Mouse (Mus musculus): Measurements from ENCODE around the gene Ypel3. TPM values are rescaled to one million over a fixed set of nuclear protein-coding genes. Genes with fewer than 3 reads are reported as not detected.

Ypel3 gene
- polyA plus RNA-seq, 1 experiment, result 157 TPM

DNA sequence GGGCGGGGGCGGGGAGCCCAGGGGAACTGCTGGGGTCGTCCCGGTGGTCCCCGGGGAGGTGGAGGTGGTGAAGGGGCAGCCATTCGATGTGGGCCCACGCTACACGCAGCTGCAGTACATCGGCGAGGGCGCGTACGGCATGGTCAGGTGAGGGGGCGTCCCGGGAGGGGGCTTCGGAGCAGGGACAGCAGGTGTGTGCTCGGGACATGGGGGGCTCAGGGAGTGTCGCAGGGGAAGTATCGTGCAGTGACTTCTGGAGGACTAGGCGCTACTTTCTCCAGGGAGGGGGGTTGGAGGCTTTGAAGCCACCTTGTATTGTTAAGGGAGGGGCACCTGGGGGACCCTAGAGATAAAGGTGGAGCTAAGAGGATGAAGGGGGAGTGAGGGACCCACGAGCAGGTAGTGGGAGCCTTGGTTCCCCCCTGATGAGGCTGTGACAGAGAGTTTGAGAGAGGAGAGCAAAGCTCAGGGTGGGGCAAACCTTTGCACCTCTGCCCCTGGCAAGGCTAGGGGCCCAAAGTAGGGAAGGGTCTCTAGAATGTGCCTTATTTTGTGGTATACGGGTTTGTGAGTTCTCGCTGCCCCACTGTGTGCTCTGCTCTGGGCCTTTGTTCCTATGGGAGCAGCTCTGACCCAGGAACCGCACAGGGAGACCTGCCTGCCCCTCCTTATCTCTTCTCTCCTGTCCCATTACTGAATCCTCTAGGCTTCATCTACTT, 16.9 kb upstream of the Ypel3 start:
- H3K27ac ChIP-seq (replicated peaks; ENCODE audit: low read depth, low read length), result peak overlapping the region; percentile 92
- peak overlapping the region; percentile 98 for H3K4me3 ChIP-seq (ENCODE audit: insufficient read depth, low read depth, low read length)
- H3K4me1 ChIP-seq (ENCODE audit: control insufficient read depth, insufficient read depth, insufficient read length, low read length), result peaks cover 17% of the 10 kb centered on the region

DNA sequence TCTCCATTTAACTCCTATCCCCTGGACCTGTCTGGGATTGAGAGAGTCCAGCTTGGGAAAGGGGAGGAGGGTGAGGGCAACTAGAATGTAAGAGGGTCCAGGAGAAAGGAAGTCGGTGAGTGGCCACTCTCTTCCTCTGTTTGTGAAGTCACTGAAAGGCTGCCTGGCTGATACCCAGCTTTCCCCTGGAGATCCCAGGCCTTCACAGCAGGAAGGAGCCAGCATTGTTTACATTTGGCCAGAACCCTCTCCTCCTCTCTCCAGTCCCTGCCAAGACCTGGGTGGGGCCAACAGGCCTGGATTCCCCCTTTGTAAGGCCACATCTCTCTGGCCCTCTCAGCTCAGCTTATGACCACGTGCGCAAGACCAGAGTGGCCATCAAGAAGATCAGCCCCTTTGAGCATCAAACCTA, 16.4 kb upstream of the Ypel3 start:
- peaks cover 15% of the 10 kb centered on the region for H3K4me1 ChIP-seq (ENCODE audit: control insufficient read depth, insufficient read depth, insufficient read length, low read length)
- H3K27ac ChIP-seq (replicated peaks; ENCODE audit: low read depth, low read length), result peak overlapping the region; percentile 92
- peak overlapping the region; percentile 98 for H3K4me3 ChIP-seq (ENCODE audit: insufficient read depth, low read depth, low read length)

DNA sequence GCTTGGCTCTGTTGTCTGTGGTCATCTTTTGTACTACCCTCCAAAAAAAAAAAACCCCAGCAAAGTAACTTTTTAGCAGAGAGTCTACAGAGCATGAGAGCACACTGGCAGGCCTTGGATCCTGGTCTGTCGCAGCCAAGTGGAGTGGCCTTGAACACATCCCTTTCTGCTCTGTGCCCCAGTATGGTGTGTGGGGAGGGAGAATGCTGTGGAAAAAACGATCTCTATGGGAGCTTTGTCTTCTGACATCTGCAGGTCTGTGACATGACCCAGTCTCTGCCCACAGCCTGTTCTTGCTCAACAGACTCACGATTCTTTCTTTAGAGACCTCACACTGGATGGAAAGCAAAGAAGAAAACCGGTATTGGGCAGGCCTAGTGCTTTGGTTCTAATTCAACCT, 15.8 kb upstream of the Ypel3 start:
- H3K27ac ChIP-seq (replicated peaks; ENCODE audit: low read depth, low read length), result peak overlapping the region; percentile 54
- peak overlapping the region; percentile 98 for H3K4me3 ChIP-seq (ENCODE audit: insufficient read depth, low read depth, low read length)
- peaks cover 15% of the 10 kb centered on the region for H3K4me1 ChIP-seq (ENCODE audit: control insufficient read depth, insufficient read depth, insufficient read length, low read length)

DNA sequence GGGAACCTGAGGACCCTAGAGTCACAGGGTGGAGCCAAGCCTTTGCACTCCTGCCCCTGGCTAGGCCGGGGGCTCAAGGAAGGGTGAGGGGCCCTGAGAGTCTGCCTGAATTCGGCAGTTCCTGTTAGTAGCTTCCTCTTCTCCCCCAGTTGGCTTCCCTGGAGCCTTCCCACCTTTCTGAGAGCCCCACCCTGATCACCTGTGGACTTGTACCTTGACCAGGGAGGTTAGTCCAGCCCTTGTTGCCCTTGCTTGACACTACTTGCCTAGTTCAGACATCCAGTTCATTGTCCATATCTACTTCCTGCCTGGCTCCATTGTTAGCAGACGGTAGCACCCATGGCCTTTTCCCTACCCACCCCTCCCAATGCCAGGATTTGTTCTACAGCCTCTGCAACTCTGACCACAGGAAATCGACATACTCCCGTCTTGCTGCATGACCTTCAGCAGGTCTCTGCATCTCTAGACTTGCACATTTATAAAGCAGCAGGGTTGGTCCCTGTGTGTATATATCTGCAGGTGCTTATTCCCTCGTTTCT, 15.2 kb upstream of the Ypel3 start:
- Histone ChIP-seq H3K4me1 (ENCODE audit: control insufficient read depth, insufficient read depth, insufficient read length, low read length) (peaks cover 15% of the 10 kb centered on the region), H3K4me3 (ENCODE audit: insufficient read depth, low read depth, low read length) (peak overlapping the region; percentile 98), H3K27ac (replicated peaks; ENCODE audit: low read depth, low read length) (peak overlapping the region; percentile 54)

DNA sequence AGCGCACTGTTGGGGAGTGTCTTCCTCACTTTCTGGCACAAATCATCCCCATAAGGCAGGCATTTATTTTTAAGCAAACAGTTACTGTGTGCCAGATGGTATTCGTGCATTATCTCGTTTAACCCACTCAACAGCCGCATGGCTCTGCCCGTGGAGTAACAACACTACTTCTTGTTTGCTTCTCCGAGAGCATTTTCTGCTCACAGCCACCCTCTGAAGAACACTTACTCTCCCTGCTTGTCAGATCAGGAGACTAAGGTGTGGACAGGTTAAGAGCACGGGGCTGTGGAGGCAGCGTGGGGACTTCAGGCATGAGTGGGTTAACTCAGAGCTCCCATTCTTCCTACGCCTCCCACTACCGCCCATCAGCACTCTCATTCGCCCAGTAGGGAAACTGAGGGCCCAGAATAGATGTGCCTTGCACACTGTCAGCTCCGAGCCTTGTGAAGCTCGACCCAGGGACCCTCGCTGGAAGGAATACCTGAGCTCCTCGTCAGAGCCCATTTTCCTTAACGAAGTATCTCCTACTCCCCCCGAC, 14.2 kb upstream of the Ypel3 start:
- no peak overlapping the region for H3K27ac ChIP-seq (replicated peaks; ENCODE audit: low read depth, low read length)
- no peak overlapping the region for H3K4me3 ChIP-seq (ENCODE audit: insufficient read depth, low read depth, low read length)
- peaks cover 15% of the 10 kb centered on the region for H3K4me1 ChIP-seq (ENCODE audit: control insufficient read depth, insufficient read depth, insufficient read length, low read length)

DNA sequence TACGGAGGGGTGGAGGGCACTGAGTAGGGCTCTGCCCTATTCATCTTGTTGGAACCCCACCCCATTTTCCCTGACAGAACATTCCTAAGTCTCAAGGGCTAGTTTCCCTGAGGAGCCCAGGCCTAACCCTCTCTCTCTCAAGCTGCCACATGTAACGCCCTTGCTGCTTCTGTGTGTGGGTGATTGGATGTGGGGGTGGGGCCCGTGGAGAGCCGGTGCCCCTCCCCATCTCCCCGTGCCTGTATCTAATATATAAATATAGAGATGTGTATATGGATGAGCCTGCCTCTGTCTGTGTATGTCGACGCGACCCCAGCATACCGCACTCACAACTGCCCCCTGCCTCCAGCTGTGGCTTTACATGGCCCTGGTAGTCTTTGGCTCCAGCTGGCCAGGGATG, 11.2 kb upstream of the Ypel3 start:
- H3K4me1 ChIP-seq (ENCODE audit: control insufficient read depth, insufficient read depth, insufficient read length, low read length), result peaks cover 14% of the 10 kb centered on the region
- no peak overlapping the region for H3K4me3 ChIP-seq (ENCODE audit: insufficient read depth, low read depth, low read length)
- no peak overlapping the region for H3K27ac ChIP-seq (replicated peaks; ENCODE audit: low read depth, low read length)

DNA sequence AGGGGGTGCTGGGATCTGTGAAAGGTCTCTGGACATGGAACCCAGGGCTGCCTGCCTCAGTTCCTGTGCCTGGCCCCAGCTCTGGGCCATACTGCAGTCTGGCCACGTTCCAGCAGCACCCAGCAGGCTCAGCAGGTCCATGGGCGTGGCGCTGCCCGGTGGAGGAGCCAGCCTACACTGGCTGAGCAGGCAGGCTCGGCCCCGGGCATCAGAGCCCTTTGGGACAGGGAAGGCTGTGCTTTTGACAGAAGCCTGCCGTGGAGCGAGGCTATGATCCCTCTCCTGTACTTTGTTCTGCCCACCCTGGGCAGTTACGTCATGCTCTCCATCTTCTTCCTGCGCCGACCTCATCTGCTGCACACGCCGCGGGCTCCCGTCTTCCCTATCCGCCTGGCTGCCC, 10.6 kb upstream of the Ypel3 start, which contains the start of gene Gdpd3:
Gene Gdpd3 (plus strand): TSS at position 134 of the 400 bp plus-strand sequence.
- peaks cover 7% of the 10 kb centered on the region for H3K4me1 ChIP-seq (ENCODE audit: control insufficient read depth, insufficient read depth, insufficient read length, low read length)
- H3K27ac ChIP-seq (replicated peaks; ENCODE audit: low read depth, low read length), result no peak within 1 kb of the TSS
- no peak within 1 kb of the TSS for H3K4me3 ChIP-seq (ENCODE audit: insufficient read depth, low read depth, low read length)

DNA sequence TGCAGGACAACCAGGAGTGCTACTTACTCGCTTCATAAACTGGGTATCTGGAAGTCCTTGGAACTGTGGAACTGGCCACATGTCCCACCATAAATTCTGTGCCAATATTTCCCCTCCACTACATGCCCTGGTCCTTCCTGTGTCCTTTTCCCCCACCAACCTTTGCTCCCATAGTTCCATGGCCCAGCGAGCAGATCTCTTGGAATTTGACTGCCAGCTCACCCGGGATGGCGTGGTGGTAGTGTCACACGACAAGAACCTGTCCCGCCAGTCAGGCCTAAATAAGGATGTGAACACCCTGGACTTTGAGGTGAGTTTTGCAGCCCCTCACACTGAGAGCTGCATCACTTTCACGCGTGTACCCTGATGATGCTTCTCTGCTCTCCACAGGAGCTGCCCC, 9.8 kb upstream of the Ypel3 start:
- Histone ChIP-seq H3K4me3 (ENCODE audit: insufficient read depth, low read depth, low read length) (no peak overlapping the region), H3K4me1 (ENCODE audit: control insufficient read depth, insufficient read depth, insufficient read length, low read length) (0 out of 2 replicates have a peak, but pooled peaks cover 3% of the 10 kb centered on the region), H3K27ac (replicated peaks; ENCODE audit: low read depth, low read length) (no peak overlapping the region)

DNA sequence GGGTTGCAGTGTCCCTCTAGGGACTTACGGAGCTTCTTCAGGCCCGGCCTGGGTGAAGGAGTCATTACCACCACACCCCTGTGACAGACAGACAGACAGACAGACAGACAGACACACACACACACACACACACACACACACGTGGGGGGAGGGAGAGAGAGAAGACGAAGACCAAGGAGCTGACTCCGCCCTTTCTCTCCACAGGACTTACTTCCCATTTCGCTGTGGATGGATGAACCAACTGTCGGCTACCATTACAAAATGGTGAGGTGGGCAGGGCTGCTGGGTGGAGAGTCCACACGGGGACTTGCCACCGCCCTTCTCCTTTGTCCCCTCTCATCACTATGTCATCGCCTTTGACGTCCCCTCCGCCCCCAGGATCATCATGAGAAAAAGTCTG, 6.0 kb upstream of the Ypel3 start:
- no peak overlapping the region for H3K4me3 ChIP-seq (ENCODE audit: insufficient read depth, low read depth, low read length)
- peaks cover 4% of the 10 kb centered on the region; the same call in 1 of the 2 replicates for H3K4me1 ChIP-seq (ENCODE audit: control insufficient read depth, insufficient read depth, insufficient read length, low read length)
- no peak overlapping the region for H3K27ac ChIP-seq (replicated peaks; ENCODE audit: low read depth, low read length)

DNA sequence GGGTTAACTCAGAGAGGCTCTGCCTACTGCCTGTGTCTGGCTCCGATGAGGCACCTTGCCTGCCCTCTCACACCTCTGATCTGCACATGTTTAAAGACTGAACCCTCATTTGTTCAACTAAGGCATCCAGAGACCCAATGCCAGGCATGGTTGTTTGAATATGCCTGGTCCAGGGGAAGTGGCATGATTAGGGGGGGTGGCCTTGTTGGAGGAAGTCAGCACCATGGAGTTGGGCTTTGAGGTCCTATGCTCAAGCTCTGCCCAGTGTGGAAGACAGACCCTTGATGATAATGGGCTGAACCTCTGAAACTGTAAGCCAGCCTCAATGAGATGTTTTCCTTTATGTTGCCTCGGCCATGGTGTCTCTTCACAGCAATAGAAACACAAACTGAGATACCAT, 3.4 kb upstream of the Ypel3 start:
- no peak overlapping the region for H3K27ac ChIP-seq (replicated peaks; ENCODE audit: low read depth, low read length)
- no peak overlapping the region for H3K4me3 ChIP-seq (ENCODE audit: insufficient read depth, low read depth, low read length)
- H3K4me1 ChIP-seq (ENCODE audit: control insufficient read depth, insufficient read depth, insufficient read length, low read length), result peaks cover 15% of the 10 kb centered on the region

DNA sequence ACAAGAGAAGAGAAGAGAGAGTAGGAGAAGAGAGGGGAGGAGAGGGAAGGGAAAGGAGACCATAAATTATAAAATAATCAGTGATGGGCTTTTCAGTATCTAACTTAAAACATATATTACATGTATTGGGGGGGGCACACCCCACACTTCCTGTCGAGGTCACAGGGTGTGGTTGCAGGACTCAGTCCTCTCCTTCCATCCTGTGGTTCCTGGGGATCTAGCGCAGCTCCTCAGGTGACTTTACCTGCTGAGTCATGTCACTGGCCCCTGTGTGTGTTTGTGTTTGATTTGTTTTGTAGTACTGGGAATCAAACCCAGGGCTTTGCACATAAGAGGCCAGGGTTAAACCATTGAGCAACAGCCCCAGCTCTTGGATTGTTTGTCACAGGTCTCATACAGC, 2.3 kb upstream of the Ypel3 start:
- no peak overlapping the region for H3K27ac ChIP-seq (replicated peaks; ENCODE audit: low read depth, low read length)
- no peak overlapping the region for H3K4me3 ChIP-seq (ENCODE audit: insufficient read depth, low read depth, low read length)
- H3K4me1 ChIP-seq (ENCODE audit: control insufficient read depth, insufficient read depth, insufficient read length, low read length), result peaks cover 15% of the 10 kb centered on the region

DNA sequence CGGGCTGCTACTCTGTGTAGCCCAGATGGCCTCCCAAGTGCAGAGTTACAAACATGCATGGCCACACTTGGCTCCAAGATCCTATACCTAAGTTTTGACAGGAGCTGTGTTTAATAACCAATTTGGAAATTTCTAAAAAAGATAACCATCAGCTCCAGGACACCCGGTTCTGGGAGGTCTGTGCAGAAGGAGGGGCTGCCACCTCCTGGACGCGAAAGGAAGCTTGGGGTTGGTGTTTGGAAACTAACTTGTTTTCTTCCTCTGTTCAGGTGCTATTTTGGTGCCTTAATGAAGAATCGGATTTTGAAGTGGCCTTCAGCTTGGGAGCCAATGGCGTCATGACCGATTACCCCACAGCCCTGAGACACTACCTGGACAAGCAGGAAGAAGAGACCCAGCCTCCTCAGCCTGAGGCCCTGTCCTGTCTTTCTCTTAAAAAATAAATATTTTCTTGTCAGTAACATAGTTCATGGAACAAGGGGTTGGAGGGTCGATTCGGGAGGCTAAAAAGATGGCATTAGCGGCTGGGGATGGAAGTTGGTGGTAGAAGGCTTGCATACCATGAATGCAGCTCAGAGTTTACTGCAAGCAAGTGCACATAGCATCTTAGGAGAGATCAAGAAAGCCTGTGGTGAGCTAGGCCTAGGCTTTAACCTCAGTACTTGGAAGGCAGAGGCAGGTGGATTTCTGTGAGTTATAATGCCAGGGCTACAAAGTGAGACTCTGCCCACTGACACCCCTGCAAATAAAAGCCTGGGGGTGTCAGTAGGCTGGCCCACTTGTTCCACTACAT, 1.4 kb upstream of the Ypel3 start:
- H3K4me1 ChIP-seq (ENCODE audit: control insufficient read depth, insufficient read depth, insufficient read length, low read length), result peaks cover 15% of the 10 kb centered on the region
- H3K4me3 ChIP-seq (ENCODE audit: insufficient read depth, low read depth, low read length), result no peak overlapping the region
- no peak overlapping the region; the same call in 1 of the 2 replicates for H3K27ac ChIP-seq (replicated peaks; ENCODE audit: low read depth, low read length)

DNA sequence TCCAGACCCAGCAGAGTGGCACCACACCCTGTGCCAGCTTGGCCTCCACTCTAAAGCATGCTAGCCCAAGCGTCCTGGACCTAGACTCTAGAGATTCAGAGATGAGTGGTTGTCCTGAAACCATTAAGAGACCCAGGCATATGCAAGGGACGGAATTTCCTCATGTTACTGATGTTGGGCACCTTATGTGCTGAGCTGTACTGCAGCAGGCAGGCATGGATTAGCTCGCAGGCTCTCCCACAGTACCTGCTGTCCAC, 849 bp upstream of the Ypel3 start:
- no peak overlapping the region for H3K4me3 ChIP-seq (ENCODE audit: insufficient read depth, low read depth, low read length)
- H3K27ac ChIP-seq (replicated peaks; ENCODE audit: low read depth, low read length), result peak overlapping the region; percentile 47; the same call in 1 of the 2 replicates
- H3K4me1 ChIP-seq (ENCODE audit: control insufficient read depth, insufficient read depth, insufficient read length, low read length), result peaks cover 15% of the 10 kb centered on the region

DNA sequence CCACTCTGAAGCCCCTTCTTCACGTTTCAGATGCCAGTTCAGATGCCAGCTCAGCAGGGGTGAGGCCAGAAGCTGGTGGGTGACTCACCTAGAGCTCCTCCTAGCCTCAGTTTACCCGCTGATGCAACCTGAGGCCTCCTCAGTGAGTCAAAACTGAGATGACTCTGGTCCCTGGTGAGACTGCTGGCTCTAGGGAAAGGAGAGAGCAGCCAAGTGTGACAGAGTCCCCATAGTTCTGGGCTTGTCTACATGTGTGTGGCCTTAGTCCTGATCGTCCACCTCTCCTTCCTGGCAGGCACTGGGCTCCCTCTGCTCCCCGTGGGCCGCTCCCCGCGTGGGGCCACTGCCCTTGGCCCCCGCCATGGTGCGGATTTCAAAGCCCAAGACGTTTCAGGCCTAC, 721 bp downstream of the Ypel3 start:
- Histone ChIP-seq H3K27ac (replicated peaks; ENCODE audit: low read depth, low read length) (peak overlapping the region; percentile 65), H3K4me1 (ENCODE audit: control insufficient read depth, insufficient read depth, insufficient read length, low read length) (peaks cover 15% of the 10 kb centered on the region), H3K4me3 (ENCODE audit: insufficient read depth, low read depth, low read length) (peak overlapping the region; percentile 66)

DNA sequence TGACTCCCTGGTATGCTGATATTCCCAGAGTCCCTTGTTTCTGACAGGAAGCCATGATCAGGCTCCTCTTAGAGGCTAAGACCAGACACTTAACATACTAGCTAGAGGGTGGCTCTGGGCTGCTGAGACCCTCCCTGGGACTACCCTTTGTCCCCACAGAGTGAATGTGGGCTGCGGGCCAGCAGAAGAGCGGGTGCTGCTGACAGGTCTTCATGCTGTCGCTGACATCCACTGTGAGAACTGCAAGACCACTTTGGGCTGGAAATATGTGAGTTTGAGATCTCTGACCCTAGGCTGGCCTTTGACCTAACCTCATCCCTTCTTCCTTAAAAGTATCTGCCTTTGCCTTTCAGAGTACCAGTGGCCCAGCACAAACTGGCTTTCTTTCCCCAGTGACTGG, 1.4 kb downstream of the Ypel3 start:
- peak overlapping the region; percentile 65 for H3K27ac ChIP-seq (replicated peaks; ENCODE audit: low read depth, low read length)
- peak overlapping the region; percentile 66 for H3K4me3 ChIP-seq (ENCODE audit: insufficient read depth, low read depth, low read length)
- H3K4me1 ChIP-seq (ENCODE audit: control insufficient read depth, insufficient read depth, insufficient read length, low read length), result peaks cover 15% of the 10 kb centered on the region

All from brown adipose tissue, adult 24 weeks (tissue).